Mouse (Mus musculus) spleen, adult 2 months (tissue): ENCODE results near the gene Gm5416. TPM values are rescaled to one million over a fixed set of nuclear protein-coding genes. Genes with fewer than 3 reads are reported as not detected.

Source experiments
- polyA plus RNA-seq: library from polyadenylated mRNA; depleted of rRNA; stranded (reverse); fragments of >200 nt; gene quantifications from 2 replicates; pipeline ENCODE4 v1.2.3, GENCODE M21; 2012; rRNA removed

Gene Gm5416
- polyA plus RNA-seq, 1 experiment = not detected

Other genes starting within 250 kb of the Gm5416 start
- gene Kpna1, start 231.7 kb upstream of the Gm5416 start, polyA plus RNA-seq = 3.2 and 4.2 TPM in 2 replicates
- gene Wdr5b, start 169.2 kb upstream of the Gm5416 start, polyA plus RNA-seq = 1.7 TPM in 2 replicates
- 13.6 and 15.2 TPM in 2 replicates for gene Fam162a, start 138.8 kb upstream of the Gm5416 start, polyA plus RNA-seq
- 2.4 and 2.6 TPM in 2 replicates for gene Ccdc58, start 138.7 kb upstream of the Gm5416 start, polyA plus RNA-seq
- gene Csta1, start 79.2 kb upstream of the Gm5416 start, polyA plus RNA-seq = not detected in 2 replicates
- gene Stfa2l1, start 53.6 kb upstream of the Gm5416 start, polyA plus RNA-seq = 0.48 TPM in 1 of 2 replicates, not detected in the other
- gene Gm5483, start 26.2 kb upstream of the Gm5416 start, polyA plus RNA-seq = not detected in 2 replicates
- gene 2010005H15Rik, start 11.1 kb downstream of the Gm5416 start, polyA plus RNA-seq = not detected in 2 replicates
- gene Stfa1, start 66.5 kb downstream of the Gm5416 start, polyA plus RNA-seq = not detected in 2 replicates
- not detected in 2 replicates for gene BC117090, start 123.9 kb downstream of the Gm5416 start, polyA plus RNA-seq
- gene BC100530, start 157.3 kb downstream of the Gm5416 start, polyA plus RNA-seq = not detected in 2 replicates
- gene Stfa2, start 198.1 kb downstream of the Gm5416 start, polyA plus RNA-seq = not detected in 2 replicates
- gene Stfa3, start 245.0 kb downstream of the Gm5416 start, polyA plus RNA-seq = not detected in 2 replicates